Mouse (Mus musculus) heart, postnatal 0 days (tissue): Measurements from ENCODE around the gene Dab1.

Experiments
- CTCF ChIP-seq: IDR thresholded peaks from 2 replicates; pipeline ENCODE4 v1.5.1; 2016; ENCODE audit warnings: antibody characterized with exemption, control low read depth, low read depth
- EP300 ChIP-seq: IDR thresholded peaks from 2 replicates; pipeline ENCODE4 v1.6.1; 2016; ENCODE audit warnings: antibody characterized with exemption, low read depth

DNA sequence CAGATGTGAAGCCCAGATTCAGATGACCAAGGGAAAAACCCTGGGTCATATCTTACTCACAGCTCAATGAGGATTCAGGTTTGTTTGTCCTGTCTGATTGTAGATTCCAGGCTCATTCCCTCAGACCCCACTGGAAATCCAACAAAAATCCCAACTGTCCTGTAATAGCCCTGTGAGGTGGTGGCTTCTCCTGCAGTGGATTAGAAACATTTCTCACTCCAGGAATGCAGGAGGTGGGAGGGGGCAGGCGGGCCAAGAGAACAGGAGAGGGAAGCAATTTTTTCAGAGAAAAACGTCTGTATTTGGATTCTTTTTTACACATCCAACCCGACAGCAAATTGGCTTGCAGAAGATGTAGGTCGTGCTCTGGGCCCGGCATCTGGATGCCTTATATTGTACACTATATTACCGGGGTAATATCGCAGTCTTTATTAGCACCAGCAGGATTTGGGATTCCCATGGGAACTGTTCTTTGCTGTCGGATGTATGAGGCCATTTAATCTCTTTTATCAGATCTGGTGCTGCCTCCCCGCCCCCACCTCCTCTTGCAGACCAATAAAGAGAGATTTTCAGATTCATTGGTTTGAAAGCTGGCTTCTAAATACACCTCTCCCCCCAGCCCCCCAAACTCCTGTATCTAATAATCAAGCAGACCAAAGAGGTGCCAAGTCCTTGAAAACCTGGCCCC, 29.2 kb downstream of the Dab1 start:
- TF ChIP-seq EP300 = no peak
- TF ChIP-seq CTCF = no peak
